Mouse (Mus musculus) heart, adult 2 months (tissue): Measurements from ENCODE around the gene Srms. TPM values are rescaled to one million over a fixed set of nuclear protein-coding genes. Genes with fewer than 3 reads are reported as not detected.

ENCODE experiments used
- DNase-seq, 2 experiments: peaks; one replicate each; pipeline ENCODE4 v3.0.0; 2021
- H3K27ac ChIP-seq: fragments of 200-600 bp; 2 replicates; pipeline ENCODE4 v1.8.1; 2022
- H3K27me3 ChIP-seq: fragments of 200-500 bp; 2 replicates; pipeline ENCODE4 v1.6.1; 2012; ENCODE audit warnings: mild to moderate bottlenecking, low read length, inconsistent platforms, mixed read lengths; ENCODE audit not compliant: control insufficient read depth, insufficient read depth
- H3K36me3 ChIP-seq: fragments of 200-500 bp; 2 replicates; pipeline ENCODE4 v1.6.1; 2012; ENCODE audit warnings: low read length, inconsistent platforms; ENCODE audit not compliant: control insufficient read depth, insufficient read depth
- H3K4me1 ChIP-seq: fragments of 200-500 bp; 2 replicates; pipeline ENCODE4 v1.6.1; 2011; ENCODE audit warnings: low read length; ENCODE audit not compliant: control insufficient read depth, insufficient read depth
- H3K4me3 ChIP-seq: fragments of 200-600 bp; 2 replicates; pipeline ENCODE4 v1.8.1; 2022
- H3K79me2 ChIP-seq: fragments of 200-500 bp; replicated peaks from 2 replicates; pipeline ENCODE4 v1.6.1; 2012; ENCODE audit warnings: mild to moderate bottlenecking, inconsistent platforms, low read length, moderate library complexity, mixed read lengths; ENCODE audit not compliant: control insufficient read depth, insufficient read depth
- H3K9ac ChIP-seq: fragments of 200-500 bp; 2 replicates; pipeline ENCODE4 v1.6.1; 2012; ENCODE audit warnings: low read depth, mild to moderate bottlenecking, control low read depth, inconsistent platforms, low read length, mixed read lengths
- CTCF ChIP-seq: fragments of 200-600 bp; IDR thresholded peaks from 2 replicates; pipeline ENCODE4 v1.8.1; 2022; ENCODE audit warnings: antibody characterized with exemption, mild to moderate bottlenecking, moderate library complexity
- EP300 ChIP-seq: fragments of 200-500 bp; IDR thresholded peaks from 2 replicates; pipeline ENCODE4 v1.6.1; 2011; ENCODE audit warnings: low read depth, low read length, control low read depth; ENCODE audit not compliant: insufficient read depth
- POLR2A ChIP-seq: fragments of 200-500 bp; IDR thresholded peaks from 2 replicates; pipeline ENCODE4 v1.6.1; 2011; ENCODE audit warnings: mild to moderate bottlenecking, low read depth, low read length, control low read depth; ENCODE audit not compliant: insufficient read depth
- WGBS: fragments of 180-500 bp; shearing (Covaris S2); methylation state at CpG from one replicate; pipeline ENCODE4 v1.1.7; 2018; 5-methylcytosine and 5-hydroxymethylcytosine counted together
- intact Hi-C: fragments of 180-260 bp; cut with DNase I; formaldehyde crosslinking; loops from one replicate; pipeline ENCODE4 v1.15.1; 2025
- long read RNA-seq: library from polyadenylated mRNA; stranded (forward); transcript quantifications from one replicate; pipeline ENCODE4 v2.0.0, GENCODE M21; 2021
- polyA plus RNA-seq: library from polyadenylated mRNA; depleted of rRNA; stranded (reverse); fragments of >200 nt; gene quantifications from 2 replicates; pipeline ENCODE4 v1.2.3, GENCODE M21; 2012; rRNA removed
- total RNA-seq, 2 experiments: library from RNA; stranded (reverse); gene quantifications; 2 replicates each; pipeline ENCODE4 v1.2.3; 2021

The Srms gene
- under 1 TPM; 0.44 to 0.59 TPM for total RNA-seq
- 0.59 and 1.3 TPM in 2 replicates for polyA plus RNA-seq
- long read RNA-seq, partial matches to known transcripts: 0 of 1 reads
- long read RNA-seq, other reads (novel, unspliced or antisense): 0 of 1 reads

- Histone ChIP-seq H3K27ac (peak within 1 kb of the TSS; percentile 32), H3K4me3 (peak within 1 kb of the TSS; percentile 51), H3K9ac (peak within 1 kb of the TSS; percentile 50), H3K36me3 (no peaks in the 10 kb centered on the region), H3K27me3 (peaks cover 3% of the 10 kb centered on the region; the same call in 1 of the 2 replicates), H3K79me2 (no peaks in the 10 kb centered on the region), H3K4me1 (no peaks in the 10 kb centered on the region)
- peak; percentile 53 to 60 for DNase-seq
- intact Hi-C loops: no loop called here
- WGBS: 3% methylated on average over 17 of the region's 17 CpGs
- TF ChIP-seq EP300: no peak
- no peak for TF ChIP-seq CTCF
- no peak for TF ChIP-seq POLR2A
Observed at GRCm38 (mm10) chr2:181213021-181213445, at the start of gene Srms. Gene Srms, minus strand, starts transcription at chr2:181213185.

GRCm38 (mm10) chr2:181253248-181253647 lies 40.3 kb upstream of the Srms start:
- intact Hi-C loops: no loop called here
- Histone ChIP-seq H3K79me2 (no peaks in the 10 kb centered on the region), H3K27ac (no peak overlapping the region), H3K4me1 (no peaks in the 10 kb centered on the region), H3K27me3 (no peaks in the 10 kb centered on the region), H3K4me3 (no peak overlapping the region), H3K36me3 (no peaks in the 10 kb centered on the region), H3K9ac (no peak overlapping the region)
- TF ChIP-seq POLR2A (no peak), EP300 (no peak), CTCF (no peak)
- no peak for DNase-seq
- 94% methylated on average over 1 of the region's 1 CpGs for whole genome bisulfite sequencing

- H3K27me3 ChIP-seq: no peaks in the 10 kb centered on the region
- TF ChIP-seq POLR2A: no peak
- TF ChIP-seq CTCF: no peak
- no peak for TF ChIP-seq EP300
- no peak for DNase-seq
- H3K79me2 ChIP-seq: no peaks in the 10 kb centered on the region
- H3K9ac ChIP-seq: no peak overlapping the region
- intact Hi-C loops: no loop called here
- 89% methylated on average over 1 of the region's 1 CpGs for WGBS
- no peak overlapping the region for H3K27ac ChIP-seq
- no peaks in the 10 kb centered on the region for H3K4me1 ChIP-seq
- H3K4me3 ChIP-seq: no peak overlapping the region
- no peaks in the 10 kb centered on the region for H3K36me3 ChIP-seq
Observed at GRCm38 (mm10) chr2:181251841-181252240, 38.9 kb upstream of the Srms start.

GRCm38 (mm10) chr2:181249217-181249616 lies 36.2 kb upstream of the Srms start:
- Histone ChIP-seq H3K4me3 (no peak overlapping the region), H3K9ac (no peak overlapping the region), H3K79me2 (no peaks in the 10 kb centered on the region), H3K4me1 (no peaks in the 10 kb centered on the region), H3K27me3 (no peaks in the 10 kb centered on the region), H3K27ac (no peak overlapping the region), H3K36me3 (no peaks in the 10 kb centered on the region)
- DNase-seq: no peak
- intact Hi-C loops: no loop called here
- TF ChIP-seq EP300 (no peak), POLR2A (no peak), CTCF (no peak)
- 77% methylated on average over 10 of the region's 10 CpGs for WGBS

- Histone ChIP-seq H3K4me3 (no peak overlapping the region), H3K79me2 (no peaks in the 10 kb centered on the region), H3K9ac (no peak overlapping the region), H3K4me1 (peaks cover 7% of the 10 kb centered on the region; the same call in 1 of the 2 replicates), H3K27ac (no peak overlapping the region), H3K36me3 (no peaks in the 10 kb centered on the region), H3K27me3 (no peaks in the 10 kb centered on the region)
- intact Hi-C loops: no loop called here
- DNase-seq: no peak
- WGBS: 60% methylated on average over 2 of the region's 2 CpGs
- TF ChIP-seq EP300 (no peak), POLR2A (no peak), CTCF (no peak)
Observed at GRCm38 (mm10) chr2:181245031-181245430, 32.0 kb upstream of the Srms start.

- no peak for TF ChIP-seq CTCF
- TF ChIP-seq EP300: no peak
- TF ChIP-seq POLR2A: no peak
- H3K27ac ChIP-seq: peak overlapping the region; percentile 8; the same call in 1 of the 2 replicates
- 35% methylated on average over 11 of the region's 11 CpGs for WGBS
- H3K4me3 ChIP-seq: peak overlapping the region; percentile 10; the same call in 1 of the 2 replicates
- peaks cover 12% of the 10 kb centered on the region for H3K4me1 ChIP-seq
- no peaks in the 10 kb centered on the region for H3K27me3 ChIP-seq
- no peak overlapping the region for H3K9ac ChIP-seq
- H3K79me2 ChIP-seq: no peaks in the 10 kb centered on the region
- DNase-seq: peak; percentile 49 to 61
- intact Hi-C loops: loop anchor here (2.0 to 5.0 kb wide), 2 partner anchors 45 to 73 kb away; partner anchors contain the start of genes Gmeb2 and Rtel1
- no peaks in the 10 kb centered on the region for H3K36me3 ChIP-seq
Observed at GRCm38 (mm10) chr2:181243706-181244394, 30.9 kb upstream of the Srms start.
